ENCODE assay signal across 12 mouse cellular contexts in the genomic region with DNA sequence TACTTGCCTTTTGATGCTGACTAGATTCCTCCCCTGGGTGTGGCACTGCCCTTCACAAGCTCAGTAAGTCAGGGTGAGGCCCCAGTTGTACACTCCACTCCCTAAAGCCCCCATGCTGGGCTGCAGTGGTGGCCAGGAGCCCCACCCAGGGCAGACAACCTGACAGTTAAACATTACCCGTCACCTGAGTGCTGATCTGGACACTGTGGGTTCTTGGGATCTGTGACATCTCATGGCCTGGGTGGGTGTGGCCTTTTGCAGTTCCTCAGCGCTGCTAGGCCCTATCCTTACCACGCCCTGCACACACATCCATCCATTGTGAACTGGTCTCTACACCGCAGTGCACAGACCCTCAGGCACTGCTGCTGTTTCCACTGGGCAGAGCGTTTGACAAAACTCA. TPM values are rescaled to one million over a fixed set of nuclear protein-coding genes. Genes with fewer than 3 reads are reported as not detected.
DNase-seq lines count a peak whose midpoint lies in the region; ATAC-seq and TF ChIP-seq lines count a peak whose summit lies in the region.
"Had no signal": no experiment of that assay in that cellular context is flagged by ENCODE, and none has a peak within 500 bp of the region (broad histone marks: within the 10 kb centered on the region; RNA-seq: fewer than 3 reads in every experiment).

No protein-coding gene starts in this region.

- no peak for TF ChIP-seq CTCF in left cerebral cortex, adult 2 months (IDR thresholded peaks at IDR 0.05)

- H3K9me3 ChIP-seq in stomach, embryonic 14.5 days (ENCODE audit: control insufficient read depth, low read depth, low read length), result no peaks in the 10 kb centered on the region
- H3K9me3 ChIP-seq in forebrain, embryonic 14.5 days (replicated peaks; ENCODE audit: control insufficient read depth, low read length), result no peaks in the 10 kb centered on the region
- H3K9me3 ChIP-seq: liver, embryonic 13.5 days had no signal

- peak overlapping the region; percentile 77 for H3K27ac ChIP-seq in left cerebral cortex, adult 2 months
- peak overlapping the region; percentile 15; the same call in 1 of the 2 replicates for H3K27ac ChIP-seq in stomach, embryonic 14.5 days (ENCODE audit: low read length)
- H3K27ac ChIP-seq in forebrain, embryonic 14.5 days (ENCODE audit: low read depth, low read length), result no peak overlapping the region; the same call in 1 of the 2 replicates
- H3K27ac ChIP-seq: liver, embryonic 13.5 days had no signal

- intact Hi-C loops in left cerebral cortex, adult 2 months (cut with DNase I), result no loop called here
- intact Hi-C loops in left cerebral cortex, postnatal 36 days (cut with DNase I), result no loop called here

- peak; percentile 96 for DNase-seq in heart, adult 11 months
- DNase-seq in heart, adult 18-20 months, result no peak
- DNase-seq in left cerebral cortex, adult 2 months (ENCODE audit: extremely low spot score in 1 of 2, low spot score in 2 of 2), result no peak
- no peak for DNase-seq in left cerebral cortex, postnatal 36 days (ENCODE audit: low spot score in 2 of 2)
- DNase-seq in ZHBTc4 (ENCODE audit: low read depth, low spot score), result peak; percentile 94
- DNase-seq in forebrain, embryonic 14.5 days (ENCODE audit: low spot score), result no peak
- no peak for DNase-seq in spleen, postnatal 4 days (ENCODE audit: low spot score in 2 of 2)
- DNase-seq: kidney, adult 11 months; liver, embryonic 13.5 days; thymus, adult 18-20 months had no signal

- H3K4me2 ChIP-seq in stomach, embryonic 14.5 days (replicated peaks; ENCODE audit: low read depth, low read length), result no peak overlapping the region
- H3K4me2 ChIP-seq in forebrain, embryonic 14.5 days (ENCODE audit: low read length), result no peak overlapping the region
- H3K4me2 ChIP-seq: heart, embryonic 11.5 days; liver, embryonic 13.5 days had no signal

- H3K4me1 ChIP-seq in stomach, embryonic 14.5 days (ENCODE audit: control insufficient read depth, insufficient read depth, low read length), result peaks cover 16% of the 10 kb centered on the region
- no peaks in the 10 kb centered on the region for H3K4me1 ChIP-seq in forebrain, embryonic 14.5 days (ENCODE audit: control insufficient read depth, insufficient read depth, low read length)

- H3K27me3 ChIP-seq in stomach, embryonic 14.5 days (ENCODE audit: control insufficient read depth, insufficient read depth, low read length), result no peaks in the 10 kb centered on the region
- H3K27me3 ChIP-seq in forebrain, embryonic 14.5 days (replicated peaks; ENCODE audit: control insufficient read depth, insufficient read depth, low read length), result no peaks in the 10 kb centered on the region

- H3K36me3 ChIP-seq in stomach, embryonic 14.5 days (ENCODE audit: control insufficient read depth, insufficient read depth, low read length), result no peaks in the 10 kb centered on the region
- H3K36me3 ChIP-seq in forebrain, embryonic 14.5 days (ENCODE audit: control insufficient read depth, insufficient read depth, low read length), result no peaks in the 10 kb centered on the region
- H3K36me3 ChIP-seq: liver, embryonic 13.5 days had no signal

- no peak overlapping the region for H3K9ac ChIP-seq in stomach, embryonic 14.5 days (replicated peaks; ENCODE audit: low read depth, low read length)
- H3K9ac ChIP-seq in forebrain, embryonic 14.5 days (ENCODE audit: low read length), result no peak overlapping the region
- H3K9ac ChIP-seq: liver, embryonic 13.5 days had no signal

- ATAC-seq in stomach, embryonic 14.5 days (ENCODE audit: insufficient number of reproducible peaks, insufficient read depth, low FRiP score, low read depth), result peak; percentile 34; the same call in 1 of the 2 replicates
- ATAC-seq in forebrain, embryonic 14.5 days, result no peak

- H3K4me3 ChIP-seq in left cerebral cortex, adult 2 months, result no peak overlapping the region
- no peak overlapping the region for H3K4me3 ChIP-seq in stomach, embryonic 14.5 days (ENCODE audit: low read depth, low read length)
- no peak overlapping the region for H3K4me3 ChIP-seq in forebrain, embryonic 14.5 days (ENCODE audit: low read depth, low read length)
- H3K4me3 ChIP-seq: liver, embryonic 13.5 days had no signal

- WGBS in stomach, embryonic 14.5 days, result 78% methylated on average over 5 of the region's 5 CpGs
- 95% methylated on average over 5 of the region's 5 CpGs for WGBS in forebrain, embryonic 14.5 days

RNA-seq across cellular contexts. Expression of a gene that starts 55.3 kb away (rescaled TPM):
- total RNA-seq in heart, adult 18-20 months (2021), result 10 to 100 TPM; 75.1 to 93.4 TPM
- 100 to 1,000 TPM; 235 to 280 TPM for total RNA-seq in left cerebral cortex, adult 2 months (2021)
- 100 to 1,000 TPM; 203 to 267 TPM for total RNA-seq in left cerebral cortex, postnatal 36 days (2021)
- 20.7 and 24.5 TPM in 2 replicates for polyA plus RNA-seq in stomach, embryonic 14.5 days (2014; fragmentation: Nextera tagmentation; extraction: Ambion mirVana)
- polyA plus RNA-seq in forebrain, embryonic 14.5 days (2014; fragmentation: Nextera tagmentation; extraction: Ambion mirVana), result 85.2 and 130 TPM in 2 replicates

Comparison
In these comparisons a context has a peak if more than half of its experiments do, and no peak if none do; other contexts are left out.
1. DNase-seq: peak in heart, adult 11 months (single experiment) and ZHBTc4 (single experiment); none in heart, adult 18-20 months (0 of 2), left cerebral cortex, adult 2 months (0 of 2), left cerebral cortex, postnatal 36 days (0 of 2), forebrain, embryonic 14.5 days (single experiment) and spleen, postnatal 4 days (0 of 2).